Mouse (Mus musculus): ENCODE measurements at regions not wholly inside any gene's neighbourhood (a gene's known extent, or its start where the extent isn't known, plus 50 kb on each side); places are given as distances from the start of the nearest gene placed in this dataset.

DNA sequence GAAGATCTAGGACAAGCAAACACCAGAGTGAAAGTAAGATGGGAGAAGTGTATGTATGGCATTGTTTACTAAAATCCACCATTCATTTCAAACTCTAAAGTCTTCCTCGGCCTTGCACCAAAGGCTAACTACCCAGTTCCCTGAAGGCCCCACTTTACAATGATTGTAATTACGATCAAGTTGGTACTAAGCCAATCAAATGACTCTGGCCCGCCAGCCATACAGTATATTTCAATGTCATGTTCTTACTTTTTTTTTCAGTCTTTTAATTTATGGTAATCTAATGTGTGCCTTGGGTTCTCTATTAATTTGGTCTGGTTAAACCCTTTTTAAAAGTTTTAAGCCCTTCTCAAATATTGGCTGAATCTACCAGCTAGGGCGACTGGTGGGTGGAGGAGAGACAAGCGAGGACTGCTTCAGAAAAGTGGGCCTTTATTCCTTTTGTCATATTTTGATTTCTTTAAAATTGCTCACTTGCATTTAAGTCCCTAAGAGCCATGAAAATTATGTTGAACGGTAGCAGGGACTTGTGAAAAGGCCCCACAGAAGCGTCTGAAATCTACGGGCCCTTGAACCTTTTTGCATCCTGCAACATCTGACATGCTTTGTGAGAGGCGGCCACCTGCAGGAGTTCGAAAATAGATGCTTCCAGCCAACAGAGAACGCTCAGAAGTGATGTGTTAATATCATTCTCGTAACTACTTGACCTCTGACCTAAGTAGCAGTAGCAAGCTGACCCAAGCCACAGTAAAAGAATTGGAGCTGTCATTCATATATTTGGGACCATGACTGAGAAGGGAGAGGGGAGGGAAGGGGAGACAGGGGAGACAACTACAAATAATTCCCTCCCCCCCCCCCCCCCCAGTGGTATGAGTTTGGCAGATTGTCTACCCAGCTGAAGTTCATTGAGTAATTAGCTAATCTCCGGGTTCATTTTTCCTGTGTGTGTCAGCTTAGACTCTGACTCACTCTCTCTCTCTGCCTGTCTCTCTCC, 197.2 kb downstream of the Cdca7 start:
- no peak for DNase-seq (ENCODE audit: low spot score in 2 of 2)

DNA sequence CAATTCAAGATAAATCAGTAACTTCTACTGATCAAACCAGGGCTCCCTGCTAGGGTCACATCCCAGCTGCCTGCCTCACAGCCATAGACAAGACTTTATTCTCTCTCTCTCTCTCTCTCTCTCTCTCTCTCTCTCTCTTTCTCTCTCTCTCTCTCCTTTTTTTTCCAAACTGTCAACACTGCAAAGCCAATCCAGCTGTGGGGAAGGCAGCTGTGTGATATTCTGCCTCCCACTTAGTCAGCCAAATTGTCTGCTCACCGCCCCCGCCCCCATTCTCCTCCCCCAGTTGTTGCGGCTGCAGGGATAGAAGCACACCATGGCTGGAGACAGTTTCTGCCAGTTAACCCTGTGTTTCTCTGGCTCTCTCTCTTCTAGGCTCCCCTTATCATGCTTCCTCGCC, 198.3 kb downstream of the Cdca7 start:
- DNase-seq (ENCODE audit: low spot score in 2 of 2), result peak; percentile 51 to 70

DNA sequence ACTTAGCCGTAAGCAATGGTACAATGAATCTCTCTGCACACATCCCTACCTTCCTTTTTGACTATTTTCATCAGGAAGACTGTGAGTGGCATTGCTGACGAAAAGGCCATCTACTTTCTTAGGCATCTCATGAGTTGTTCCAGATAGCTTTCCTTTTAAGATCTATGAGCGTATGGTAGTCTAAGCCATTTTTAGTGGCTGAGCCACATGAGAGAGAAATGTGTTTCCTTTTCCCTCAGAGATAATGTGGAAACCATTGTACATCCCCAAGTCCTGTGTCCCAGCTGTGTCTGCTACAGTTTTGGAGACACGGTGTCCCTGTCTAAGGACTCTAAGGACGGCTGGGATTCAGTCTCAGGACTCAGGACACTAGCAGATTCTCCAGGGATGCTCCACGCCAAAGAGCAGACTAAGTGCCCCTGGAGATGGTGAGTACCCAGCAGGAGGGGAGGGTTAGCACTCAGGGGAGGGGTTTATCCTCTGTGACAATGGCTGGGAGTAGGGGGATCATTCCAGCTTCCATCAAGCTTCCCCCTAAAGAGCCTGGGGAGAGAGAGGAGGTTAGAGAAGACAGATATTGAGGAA, 199.0 kb downstream of the Cdca7 start:
- DNase-seq (ENCODE audit: low spot score in 2 of 2), result no peak

GRCm38 (mm10) chr2:72677731-72678130, 201.8 kb downstream of the Cdca7 start:
- no peak for DNase-seq (ENCODE audit: low spot score in 2 of 2)

GRCm38 (mm10) chr2:72688031-72688430, 212.1 kb downstream of the Cdca7 start:
- no peak for DNase-seq (ENCODE audit: low spot score in 2 of 2)

DNA sequence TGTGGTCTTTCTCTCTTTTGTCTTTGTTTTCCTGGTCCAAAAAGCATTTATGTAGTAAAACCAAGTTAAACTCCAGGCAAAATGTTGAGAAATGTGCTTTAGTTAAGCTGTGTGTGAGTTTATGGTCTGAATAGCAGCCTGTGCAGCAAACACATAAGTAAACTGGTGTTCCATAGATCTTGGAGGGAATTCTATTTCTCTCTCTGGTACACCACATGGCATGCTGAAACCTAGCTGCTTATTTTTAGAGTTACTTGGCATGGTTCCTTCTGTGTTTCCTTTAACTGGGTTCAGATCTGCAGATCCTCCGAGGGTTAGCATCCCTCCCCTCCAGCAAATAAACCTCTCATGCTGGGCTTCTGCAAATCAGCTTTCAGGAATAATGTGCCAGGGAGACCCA, 225.1 kb downstream of the Cdca7 start:
- no peak for DNase-seq (ENCODE audit: low spot score in 2 of 2)

GRCm38 (mm10) chr2:72703238-72703637, 227.3 kb downstream of the Cdca7 start:
- DNase-seq (ENCODE audit: low spot score in 2 of 2), result no peak

DNA sequence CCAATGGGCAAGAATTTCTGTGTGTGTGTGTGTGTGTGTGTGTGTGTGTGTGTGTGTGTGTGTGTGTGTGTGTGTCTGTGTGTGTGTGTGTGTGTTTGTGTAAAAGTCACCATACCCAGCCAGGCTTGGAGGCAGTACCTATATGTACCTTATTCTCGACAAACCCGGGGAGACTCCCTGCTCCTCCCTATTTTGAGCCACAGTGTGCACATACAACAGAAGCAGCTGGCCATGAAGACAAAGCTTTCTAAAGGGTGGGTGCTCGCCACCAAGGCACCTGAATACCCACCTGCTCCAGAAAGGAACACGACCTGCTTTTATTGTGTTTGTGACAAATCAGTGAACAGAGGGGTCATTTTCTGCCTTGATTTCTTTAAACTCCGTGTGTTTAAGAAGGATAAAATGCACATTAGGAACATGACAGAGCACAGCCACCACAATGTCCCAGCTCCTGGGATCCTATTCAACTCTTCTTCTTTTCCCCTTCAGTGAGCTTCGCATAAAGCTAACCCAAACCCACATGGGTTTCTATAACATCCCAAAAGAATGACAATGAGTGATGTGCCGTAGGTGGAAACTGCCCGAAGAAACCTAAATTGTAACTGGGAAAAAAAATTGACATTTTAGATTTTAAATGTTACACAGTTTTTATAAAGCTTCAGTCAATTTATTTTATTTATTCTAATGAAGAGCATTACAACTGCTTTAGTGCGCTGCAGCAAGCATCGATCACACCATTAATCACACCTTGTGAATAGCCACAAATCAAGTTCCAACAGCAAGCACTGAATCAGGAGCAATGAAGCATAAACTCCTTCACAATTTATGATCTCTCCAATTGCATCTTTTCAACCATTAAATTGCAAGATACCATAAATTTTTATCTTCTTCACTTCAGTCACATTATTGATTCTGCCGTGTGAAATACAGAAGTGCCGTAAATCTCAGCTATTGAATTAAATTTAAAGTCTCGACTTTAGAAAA, 232.0 kb downstream of the Cdca7 start:
- no peak for DNase-seq (ENCODE audit: low spot score in 2 of 2)

- DNase-seq (ENCODE audit: low spot score in 2 of 2), result no peak
These were observed 241.0 kb downstream of the Cdca7 start for GRCm38 (mm10) chr2:72716931-72717330.

GRCm38 (mm10) chr2:72728699-72729098, 251.5 kb downstream of the Sp3 start:
- DNase-seq (ENCODE audit: low spot score in 2 of 2), result peak; percentile 40 to 77

DNA sequence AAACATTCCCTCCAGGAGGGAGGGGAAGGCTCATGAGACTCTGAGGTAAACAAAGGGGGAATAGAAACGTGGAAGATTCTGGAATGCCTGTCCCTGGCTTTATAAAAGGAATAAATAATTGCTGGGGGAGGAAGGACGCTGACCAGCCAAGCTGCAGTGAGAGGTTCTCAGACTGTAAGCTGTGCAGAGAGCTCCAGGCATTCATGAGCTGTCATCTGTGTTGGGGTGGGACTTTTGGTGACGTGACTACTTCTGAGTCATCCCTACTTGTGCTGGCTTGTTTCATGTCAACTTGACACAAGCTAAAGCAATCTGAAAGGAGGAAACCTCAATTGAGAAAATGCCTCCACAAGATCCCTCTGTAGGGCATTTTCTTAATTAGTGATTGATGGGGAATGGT, 246.9 kb downstream of the Sp3 start:
- DNase-seq (ENCODE audit: low spot score in 2 of 2), result no peak

DNA sequence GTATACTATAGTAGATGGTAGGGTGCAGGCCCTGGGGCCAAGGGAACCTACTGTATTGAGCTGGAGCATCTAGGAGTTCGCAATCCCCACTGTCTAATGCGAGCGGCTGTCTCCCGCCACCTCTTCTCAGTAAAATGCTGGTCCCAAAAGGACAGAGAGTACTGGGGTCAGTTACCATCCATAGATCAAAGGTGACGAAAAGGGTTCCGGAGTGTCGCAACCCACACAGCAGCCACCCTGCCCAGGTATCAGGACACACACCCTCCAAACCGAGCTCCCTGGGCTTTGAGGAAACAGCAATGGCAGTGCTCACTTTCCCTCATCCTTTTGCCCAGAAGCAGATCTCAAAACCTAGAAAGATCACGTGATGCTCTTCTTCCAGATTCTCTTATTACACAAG, 245.2 kb downstream of the Sp3 start:
- no peak for DNase-seq (ENCODE audit: low spot score in 2 of 2)

DNA sequence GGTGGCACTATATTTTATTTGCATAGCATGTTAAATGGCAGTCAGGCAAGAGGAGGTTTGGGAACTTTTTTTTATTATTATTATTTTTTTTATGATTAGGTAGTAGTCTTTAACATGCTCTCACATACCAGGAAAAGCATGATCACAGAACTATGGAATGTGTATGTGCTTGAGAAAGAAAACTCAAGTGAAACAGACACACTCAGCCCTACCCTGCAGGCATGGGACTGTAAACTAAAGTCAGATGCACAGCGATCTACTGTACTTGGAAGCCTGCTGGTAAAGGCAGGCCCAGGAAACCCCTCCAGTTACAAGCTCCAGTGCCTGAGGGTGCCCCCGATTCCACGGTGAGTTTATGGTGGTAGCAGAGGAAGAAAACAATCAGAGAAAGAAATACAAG, 243.6 kb downstream of the Sp3 start:
- no peak for DNase-seq (ENCODE audit: low spot score in 2 of 2)

- peak; percentile 32 to 51 for DNase-seq (ENCODE audit: low spot score in 2 of 2)
These were observed 239.6 kb downstream of the Sp3 start for GRCm38 (mm10) chr2:72740391-72741361.

DNA sequence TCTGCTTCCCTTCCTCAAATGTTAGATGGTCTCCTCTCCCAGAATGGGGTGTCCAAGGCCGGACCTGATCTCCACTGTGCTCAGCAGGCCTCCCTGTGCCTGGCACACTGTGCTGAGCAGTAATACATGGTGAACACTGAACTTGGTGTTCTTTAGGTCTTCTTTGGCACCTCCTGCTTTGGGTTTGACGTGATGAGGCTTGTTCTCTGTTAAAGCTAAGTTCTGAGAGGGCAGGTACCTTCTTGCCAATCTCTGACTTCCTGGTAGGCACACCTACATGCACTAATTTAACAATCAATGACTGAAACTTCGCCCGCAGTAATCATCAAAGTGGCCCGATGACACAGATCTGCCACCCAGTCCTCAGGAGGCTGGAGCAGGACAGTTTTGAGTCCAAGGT, 238.5 kb downstream of the Sp3 start:
- DNase-seq (ENCODE audit: low spot score in 2 of 2), result no peak

DNA sequence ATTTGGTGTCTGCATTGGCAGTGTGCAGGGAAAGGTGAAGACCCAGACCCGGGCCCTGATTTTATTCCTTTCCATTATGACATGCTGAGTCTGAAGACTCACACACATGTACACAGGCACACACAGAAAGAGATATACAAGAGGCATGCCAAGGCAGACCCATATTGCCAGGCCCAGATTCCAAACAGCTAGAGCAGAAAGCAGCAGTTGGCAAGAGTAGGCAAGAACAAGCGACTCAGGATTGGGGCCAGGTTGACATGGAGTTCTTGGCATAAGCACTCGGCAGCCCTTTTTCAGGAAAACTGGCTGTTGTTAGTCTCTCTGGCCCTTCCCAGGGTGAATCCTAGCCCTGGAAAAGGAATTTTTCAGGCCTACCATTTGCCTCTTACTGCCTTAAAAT, 236.6 kb downstream of the Sp3 start:
- no peak for DNase-seq (ENCODE audit: low spot score in 2 of 2)

DNA sequence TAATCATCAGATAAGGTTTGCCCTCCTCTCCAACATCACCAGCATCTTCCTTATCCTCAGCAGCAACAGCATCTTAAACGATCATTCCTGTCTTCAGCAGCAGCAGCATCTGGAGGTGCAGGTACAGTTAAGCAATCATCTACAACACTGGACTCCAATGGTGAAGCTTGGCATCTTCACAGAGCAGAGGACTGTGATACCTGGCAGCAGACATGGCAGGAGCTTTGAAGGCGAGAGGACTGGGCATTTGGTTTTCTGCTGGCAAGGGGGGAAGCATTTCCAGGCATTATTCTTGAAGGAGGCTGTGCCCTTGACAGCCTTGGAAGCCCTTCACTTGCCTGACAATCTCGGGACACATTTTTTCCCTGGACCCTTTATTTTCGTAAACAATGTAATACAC, 235.3 kb downstream of the Sp3 start:
- DNase-seq (ENCODE audit: low spot score in 2 of 2), result no peak

- DNase-seq (ENCODE audit: low spot score in 2 of 2), result no peak
These were observed 233.6 kb downstream of the Sp3 start for GRCm38 (mm10) chr2:72746476-72747215.

GRCm38 (mm10) chr2:72747299-72747698, 232.9 kb downstream of the Sp3 start:
- DNase-seq (ENCODE audit: low spot score in 2 of 2), result no peak

DNA sequence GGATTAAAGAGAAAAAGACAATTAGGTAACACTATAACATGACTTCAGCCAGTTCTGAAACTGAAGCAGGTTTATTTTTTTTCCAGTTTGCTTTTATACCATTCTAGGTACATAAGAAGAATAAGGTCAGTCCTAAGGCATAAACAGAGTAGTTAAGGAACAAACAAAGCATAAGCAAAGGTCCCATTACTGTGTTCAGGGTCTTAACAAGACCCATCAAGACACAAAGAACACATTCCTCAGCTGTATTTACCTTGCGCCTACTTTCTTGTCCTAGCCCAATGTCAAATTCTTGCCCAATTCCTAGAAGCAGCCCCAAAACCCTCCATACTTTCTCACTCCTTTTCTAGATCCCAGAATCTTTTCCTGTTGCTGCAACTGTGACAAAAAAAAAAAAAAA, 230.8 kb downstream of the Sp3 start:
- DNase-seq (ENCODE audit: low spot score in 2 of 2), result no peak

Data from gastrocnemius, postnatal 4 days (tissue).